Mouse (Mus musculus): ENCODE results near the gene Hoxc4. TPM values are rescaled to one million over a fixed set of nuclear protein-coding genes. Genes with fewer than 3 reads are reported as not detected.

The Hoxc4 gene
- polyA plus RNA-seq, 1 experiment from 2014 or later = 8.6 TPM

DNA sequence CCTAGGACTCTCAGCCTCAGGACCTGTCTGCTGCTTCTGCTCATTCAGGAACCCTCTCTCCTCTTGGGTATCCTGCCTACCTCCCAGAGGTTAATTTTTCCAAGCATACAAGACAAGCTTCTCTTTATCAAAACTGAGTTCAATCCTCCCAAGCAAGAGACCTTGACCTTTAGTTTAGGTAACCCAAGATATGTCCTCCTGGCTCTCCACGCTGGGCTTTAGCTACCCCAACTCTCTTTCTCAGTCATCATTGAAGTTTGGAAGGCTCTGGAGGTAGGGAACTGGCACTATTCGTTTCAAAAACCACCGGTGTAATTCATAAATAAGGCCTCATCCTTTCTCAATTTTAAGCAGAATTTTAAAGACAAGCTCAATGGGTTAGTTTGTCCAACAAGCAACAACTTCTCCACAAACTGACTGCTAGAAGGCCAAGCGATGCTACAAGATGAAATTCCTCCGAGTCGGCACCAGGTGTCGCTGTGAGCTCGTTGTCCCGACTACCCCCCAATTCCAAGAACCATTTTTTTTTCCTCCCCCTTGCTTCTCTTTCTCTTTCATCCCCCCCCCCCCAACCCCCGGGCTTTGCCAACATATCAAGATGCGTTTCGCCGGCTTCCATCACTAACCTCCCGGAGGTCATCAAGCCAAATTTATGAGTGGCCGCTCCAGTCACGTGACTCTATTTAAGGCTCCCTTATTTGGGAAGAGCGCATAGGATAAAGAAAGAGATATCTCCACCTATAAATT is 5.3 kb upstream of the Hoxc4 start:
- Histone ChIP-seq H3K27me3 (ENCODE audit: control insufficient read depth, insufficient read depth, low read length) (peaks cover 18% of the 10 kb centered on the region), H3K9ac (ENCODE audit: low read depth, low read length) (peak overlapping the region; percentile 58; the same call in 1 of the 2 replicates), H3K4me1 (ENCODE audit: control insufficient read depth, insufficient read depth, low read length) (peaks cover 72% of the 10 kb centered on the region), H3K9me3 (ENCODE audit: control insufficient read depth, low read length) (no peaks in the 10 kb centered on the region), H3K4me2 (replicated peaks; ENCODE audit: low read depth, low read length) (peak overlapping the region; percentile 61), H3K4me3 (ENCODE audit: low read length) (peak overlapping the region; percentile 40; the same call in 1 of the 2 replicates), H3K27ac (ENCODE audit: low read depth, low read length) (peak overlapping the region; percentile 97), H3K36me3 (ENCODE audit: control insufficient read depth, insufficient read depth, low read length) (no peaks in the 10 kb centered on the region; the same call in none of the 2 replicates)
- no peak for ATAC-seq (ENCODE audit: low FRiP score, low TSS enrichment)
- WGBS = 5% methylated on average over 17 of the region's 17 CpGs

- peak overlapping the region; percentile 58 for H3K9ac ChIP-seq (ENCODE audit: low read depth, low read length)
- peak overlapping the region; percentile 97 for H3K27ac ChIP-seq (ENCODE audit: low read depth, low read length)
- H3K4me1 ChIP-seq (ENCODE audit: control insufficient read depth, insufficient read depth, low read length) = peaks cover 72% of the 10 kb centered on the region
- WGBS = under 1% methylated on average over 47 of the region's 57 CpGs
- H3K4me3 ChIP-seq (ENCODE audit: low read length) = peak overlapping the region; percentile 40
- ATAC-seq (ENCODE audit: low FRiP score, low TSS enrichment) = peak; percentile 79
- H3K36me3 ChIP-seq (ENCODE audit: control insufficient read depth, insufficient read depth, low read length) = no peaks in the 10 kb centered on the region; the same call in none of the 2 replicates
- no peaks in the 10 kb centered on the region for H3K9me3 ChIP-seq (ENCODE audit: control insufficient read depth, low read length)
- peaks cover 15% of the 10 kb centered on the region for H3K27me3 ChIP-seq (ENCODE audit: control insufficient read depth, insufficient read depth, low read length)
- peak overlapping the region; percentile 61 for H3K4me2 ChIP-seq (replicated peaks; ENCODE audit: low read depth, low read length)
Observed at GRCm38 (mm10) chr15:103014166-103015008, 4.3 kb upstream of the Hoxc4 start.

DNA sequence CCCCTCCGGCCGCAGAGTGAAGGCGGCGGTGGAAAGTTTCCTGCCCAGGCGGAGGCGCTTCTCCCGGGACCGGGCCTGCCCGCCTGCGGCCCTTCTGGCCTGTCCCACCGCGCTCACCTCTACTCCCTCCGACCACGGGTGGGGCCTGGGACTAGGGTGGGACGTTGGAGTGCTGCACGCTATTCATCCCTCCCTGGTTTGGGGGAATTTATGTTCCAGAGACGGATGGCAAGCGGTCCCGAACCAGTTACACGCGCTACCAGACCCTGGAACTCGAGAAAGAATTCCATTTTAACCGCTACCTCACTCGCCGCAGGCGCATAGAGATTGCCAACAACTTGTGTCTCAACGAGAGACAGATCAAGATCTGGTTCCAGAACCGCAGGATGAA is 3.7 kb upstream of the Hoxc4 start:
- H3K9me3 ChIP-seq (ENCODE audit: control insufficient read depth, low read length) = no peaks in the 10 kb centered on the region
- H3K36me3 ChIP-seq (ENCODE audit: control insufficient read depth, insufficient read depth, low read length) = no peaks in the 10 kb centered on the region; the same call in none of the 2 replicates
- peaks cover 74% of the 10 kb centered on the region for H3K4me1 ChIP-seq (ENCODE audit: control insufficient read depth, insufficient read depth, low read length)
- H3K9ac ChIP-seq (ENCODE audit: low read depth, low read length) = peak overlapping the region; percentile 54
- H3K4me3 ChIP-seq (ENCODE audit: low read length) = peak overlapping the region; percentile 40
- WGBS = 2% methylated on average over 25 of the region's 28 CpGs
- peak overlapping the region; percentile 97 for H3K27ac ChIP-seq (ENCODE audit: low read depth, low read length)
- peak; percentile 30 for ATAC-seq (ENCODE audit: low FRiP score, low TSS enrichment)
- peaks cover 18% of the 10 kb centered on the region for H3K27me3 ChIP-seq (ENCODE audit: control insufficient read depth, insufficient read depth, low read length)
- peak overlapping the region; percentile 61 for H3K4me2 ChIP-seq (replicated peaks; ENCODE audit: low read depth, low read length)

DNA sequence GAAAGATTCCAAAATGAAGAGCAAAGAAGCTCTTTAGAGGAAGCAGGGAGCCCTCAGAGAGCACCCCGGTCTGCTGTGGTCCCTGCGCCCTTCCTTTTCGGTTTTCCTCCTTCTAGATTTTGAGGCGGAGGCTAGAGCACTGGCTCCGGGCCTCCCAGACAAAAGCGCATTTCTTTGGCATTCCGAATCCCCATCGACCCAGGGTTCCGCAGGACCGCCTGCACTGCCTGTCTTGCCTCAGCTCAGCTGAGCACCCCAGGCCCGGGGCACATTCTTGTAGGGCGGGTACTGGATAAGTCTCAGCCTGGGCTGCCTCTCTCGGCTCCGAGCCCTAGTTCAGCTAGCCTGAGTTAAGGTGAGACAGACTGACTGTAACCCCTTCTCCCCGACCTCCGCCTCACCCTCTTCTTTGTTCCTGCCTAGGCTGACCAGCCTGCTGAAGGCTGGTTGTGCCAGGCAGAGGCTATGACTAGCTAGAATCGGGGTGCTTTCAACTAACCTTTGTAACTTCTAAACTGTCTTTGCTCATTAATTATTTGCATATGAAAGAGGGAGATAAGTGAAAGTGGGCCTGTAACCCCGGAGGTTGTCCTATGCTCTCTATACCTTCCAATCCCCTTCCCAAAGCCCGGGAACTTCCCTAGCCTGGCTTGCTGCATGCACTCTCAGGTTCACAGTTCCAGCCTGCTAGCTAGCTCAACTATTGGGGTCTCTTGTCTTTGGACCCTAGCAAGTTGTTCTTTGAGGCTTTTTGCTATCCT is 3.1 kb upstream of the Hoxc4 start:
- H3K36me3 ChIP-seq (ENCODE audit: control insufficient read depth, insufficient read depth, low read length) = no peaks in the 10 kb centered on the region; the same call in none of the 2 replicates
- peaks cover 71% of the 10 kb centered on the region for H3K4me1 ChIP-seq (ENCODE audit: control insufficient read depth, insufficient read depth, low read length)
- H3K4me3 ChIP-seq (ENCODE audit: low read length) = peak overlapping the region; percentile 40
- H3K27ac ChIP-seq (ENCODE audit: low read depth, low read length) = peak overlapping the region; percentile 97
- peak overlapping the region; percentile 54; the same call in 1 of the 2 replicates for H3K9ac ChIP-seq (ENCODE audit: low read depth, low read length)
- H3K9me3 ChIP-seq (ENCODE audit: control insufficient read depth, low read length) = no peaks in the 10 kb centered on the region
- peak overlapping the region; percentile 61 for H3K4me2 ChIP-seq (replicated peaks; ENCODE audit: low read depth, low read length)
- H3K27me3 ChIP-seq (ENCODE audit: control insufficient read depth, insufficient read depth, low read length) = peaks cover 16% of the 10 kb centered on the region
- WGBS = 17% methylated on average over 19 of the region's 19 CpGs
- no peak for ATAC-seq (ENCODE audit: low FRiP score, low TSS enrichment)

DNA sequence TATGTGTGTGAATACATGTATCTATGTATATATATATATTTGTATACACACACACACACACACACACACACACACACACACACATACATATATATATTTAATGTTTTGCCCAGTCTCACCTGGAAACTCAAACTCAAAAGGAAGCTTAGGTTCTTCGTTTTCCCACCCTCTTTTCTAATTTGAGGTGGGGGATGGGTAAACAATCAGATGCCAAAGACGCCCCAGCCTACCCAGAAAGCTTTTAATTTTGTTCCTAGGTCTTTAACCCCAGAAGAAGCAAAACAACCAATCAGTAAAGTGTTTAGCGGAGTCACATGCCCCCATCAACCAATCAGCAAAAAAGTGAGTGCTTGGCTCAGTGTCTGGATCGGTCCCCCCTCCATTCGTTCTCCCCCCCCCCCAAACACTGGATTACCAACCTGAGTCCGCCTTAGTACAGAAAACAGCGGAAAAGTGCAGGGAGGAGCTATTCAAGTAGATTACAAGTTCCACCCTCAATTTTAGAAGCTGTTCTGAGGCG is 2.2 kb downstream of the Hoxc4 start:
- ATAC-seq (ENCODE audit: low FRiP score, low TSS enrichment) = no peak
- no peaks in the 10 kb centered on the region; the same call in 1 of the 2 replicates for H3K36me3 ChIP-seq (ENCODE audit: control insufficient read depth, insufficient read depth, low read length)
- no peaks in the 10 kb centered on the region for H3K9me3 ChIP-seq (ENCODE audit: control insufficient read depth, low read length)
- H3K4me2 ChIP-seq (replicated peaks; ENCODE audit: low read depth, low read length) = peak overlapping the region; percentile 31
- H3K4me1 ChIP-seq (ENCODE audit: control insufficient read depth, insufficient read depth, low read length) = peaks cover 71% of the 10 kb centered on the region
- 9% methylated on average over 8 of the region's 8 CpGs for WGBS
- H3K27me3 ChIP-seq (ENCODE audit: control insufficient read depth, insufficient read depth, low read length) = peaks cover 3% of the 10 kb centered on the region; the same call in 1 of the 2 replicates
- no peak overlapping the region for H3K27ac ChIP-seq (ENCODE audit: low read depth, low read length)
- H3K9ac ChIP-seq (ENCODE audit: low read depth, low read length) = no peak overlapping the region
- peak overlapping the region; percentile 2; the same call in 1 of the 2 replicates for H3K4me3 ChIP-seq (ENCODE audit: low read length)

DNA sequence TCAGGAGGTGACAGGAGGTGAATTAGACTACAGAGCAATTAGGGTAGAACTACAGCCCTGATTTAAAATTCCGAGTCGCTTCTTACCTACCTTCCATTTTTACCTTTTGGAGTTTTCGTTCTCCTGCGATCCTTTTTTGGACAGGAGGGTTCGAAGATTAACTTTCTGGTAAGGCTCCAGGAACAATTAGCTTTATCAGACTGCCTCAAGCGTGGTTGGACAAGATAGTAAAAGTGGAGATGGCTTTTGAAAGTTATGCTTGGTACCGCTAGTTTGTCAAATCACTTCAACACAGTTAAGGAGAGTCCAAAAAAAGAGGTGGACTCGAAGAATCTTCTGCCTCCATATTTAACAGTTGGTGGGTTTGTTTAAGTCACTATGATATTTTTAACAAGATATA is 2.8 kb downstream of the Hoxc4 start:
- no peak overlapping the region for H3K27ac ChIP-seq (ENCODE audit: low read depth, low read length)
- H3K9ac ChIP-seq (ENCODE audit: low read depth, low read length) = no peak overlapping the region
- WGBS = 16% methylated on average over 8 of the region's 8 CpGs
- peaks cover 73% of the 10 kb centered on the region for H3K4me1 ChIP-seq (ENCODE audit: control insufficient read depth, insufficient read depth, low read length)
- no peaks in the 10 kb centered on the region for H3K9me3 ChIP-seq (ENCODE audit: control insufficient read depth, low read length)
- no peak for ATAC-seq (ENCODE audit: low FRiP score, low TSS enrichment)
- H3K27me3 ChIP-seq (ENCODE audit: control insufficient read depth, insufficient read depth, low read length) = peaks cover 3% of the 10 kb centered on the region; the same call in 1 of the 2 replicates
- H3K4me3 ChIP-seq (ENCODE audit: low read length) = peak overlapping the region; percentile 2; the same call in 1 of the 2 replicates
- no peaks in the 10 kb centered on the region; the same call in 1 of the 2 replicates for H3K36me3 ChIP-seq (ENCODE audit: control insufficient read depth, insufficient read depth, low read length)
- peak overlapping the region; percentile 31 for H3K4me2 ChIP-seq (replicated peaks; ENCODE audit: low read depth, low read length)

DNA sequence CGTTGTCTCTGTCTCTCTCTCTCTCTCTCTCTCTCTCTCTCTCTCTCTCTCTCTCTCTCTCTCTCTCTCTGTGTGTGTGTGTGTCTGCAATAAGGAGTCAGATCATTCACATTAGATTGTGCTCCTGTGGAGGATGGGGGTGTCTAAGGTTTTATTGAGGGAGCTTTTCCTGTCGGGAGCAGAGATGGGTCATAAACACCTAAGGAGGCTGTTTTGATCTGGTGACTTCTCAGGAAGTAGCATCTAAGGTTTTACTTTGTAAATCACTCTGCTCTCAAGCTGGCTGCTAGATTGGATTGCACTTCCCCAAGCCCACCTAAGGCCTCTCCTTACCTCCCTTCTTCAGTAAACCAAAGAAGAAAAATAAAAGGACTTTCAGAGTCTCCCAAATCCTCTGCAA is 5.4 kb downstream of the Hoxc4 start:
- ATAC-seq (ENCODE audit: low FRiP score, low TSS enrichment) = peak; percentile 56; the same call in 1 of the 2 replicates
- H3K27me3 ChIP-seq (ENCODE audit: control insufficient read depth, insufficient read depth, low read length) = peaks cover 3% of the 10 kb centered on the region; the same call in 1 of the 2 replicates

More for the DNA sequence above, 5.4 kb downstream of the Hoxc4 start:
- no peak overlapping the region for H3K4me3 ChIP-seq (ENCODE audit: low read length)
- H3K36me3 ChIP-seq (ENCODE audit: control insufficient read depth, insufficient read depth, low read length) = no peaks in the 10 kb centered on the region
- no peaks in the 10 kb centered on the region for H3K9me3 ChIP-seq (ENCODE audit: control insufficient read depth, low read length)
- H3K9ac ChIP-seq (ENCODE audit: low read depth, low read length) = no peak overlapping the region
- no peak overlapping the region for H3K4me2 ChIP-seq (replicated peaks; ENCODE audit: low read depth, low read length)
- 0 out of 2 replicates have a peak overlapping the region, but pooled peaks have one; percentile 3 for H3K27ac ChIP-seq (ENCODE audit: low read depth, low read length)
- peaks cover 67% of the 10 kb centered on the region for H3K4me1 ChIP-seq (ENCODE audit: control insufficient read depth, insufficient read depth, low read length)
- WGBS = 9% methylated on average over 2 of the region's 2 CpGs
